Mouse (Mus musculus): ENCODE measurements at regions not wholly inside any gene's neighbourhood (a gene's known extent, or its start where the extent isn't known, plus 50 kb on each side); places are given as distances from the start of the nearest gene placed in this dataset.
"Not testable (repeated sequence)": the region's sequence is repeated elsewhere in the genome, so short reads cannot be mapped to it uniquely, and the experiment has no call there.

DNA sequence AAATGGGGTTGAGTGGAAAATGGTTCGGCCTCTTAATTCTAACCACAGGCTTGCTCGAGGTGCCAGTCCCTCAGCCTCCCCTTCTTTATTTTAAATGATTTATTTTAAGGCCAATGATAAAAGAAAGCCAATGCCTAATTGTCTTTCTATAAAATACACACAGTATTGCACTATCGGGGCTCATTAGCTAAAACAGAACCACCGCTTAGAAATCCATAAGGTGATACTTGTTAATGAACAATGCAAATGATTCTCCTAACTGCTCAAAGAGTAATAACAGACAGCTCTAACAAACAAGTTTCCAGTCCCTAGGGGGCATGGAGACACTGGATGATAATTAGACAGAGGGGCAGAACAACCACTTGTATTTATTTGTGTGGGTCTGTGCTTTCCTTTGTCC lies 58.8 kb downstream of the Emx2 start:
- no peak for DNase-seq (ENCODE audit: low spot score)

DNA sequence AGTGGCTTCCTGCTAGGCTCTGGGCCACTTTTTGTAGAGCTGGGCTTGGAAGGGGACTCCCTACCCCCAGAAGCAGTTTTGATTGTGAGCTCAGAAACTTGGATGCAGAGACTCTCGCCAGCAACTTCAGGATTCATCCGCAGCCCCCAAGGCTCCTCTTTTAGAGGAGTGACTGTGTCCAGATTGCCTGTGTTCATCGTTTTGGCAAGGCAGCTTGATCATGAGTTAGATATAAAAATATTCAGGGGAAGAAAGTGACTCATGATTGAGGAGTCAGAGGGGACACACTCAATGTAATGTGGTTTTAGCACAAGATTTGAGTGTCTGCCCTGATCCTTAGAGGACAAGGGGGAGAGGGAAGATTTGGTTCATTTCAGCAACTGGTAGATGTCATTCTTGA lies 61.0 kb downstream of the Emx2 start:
- no peak for DNase-seq (ENCODE audit: low spot score)

DNA sequence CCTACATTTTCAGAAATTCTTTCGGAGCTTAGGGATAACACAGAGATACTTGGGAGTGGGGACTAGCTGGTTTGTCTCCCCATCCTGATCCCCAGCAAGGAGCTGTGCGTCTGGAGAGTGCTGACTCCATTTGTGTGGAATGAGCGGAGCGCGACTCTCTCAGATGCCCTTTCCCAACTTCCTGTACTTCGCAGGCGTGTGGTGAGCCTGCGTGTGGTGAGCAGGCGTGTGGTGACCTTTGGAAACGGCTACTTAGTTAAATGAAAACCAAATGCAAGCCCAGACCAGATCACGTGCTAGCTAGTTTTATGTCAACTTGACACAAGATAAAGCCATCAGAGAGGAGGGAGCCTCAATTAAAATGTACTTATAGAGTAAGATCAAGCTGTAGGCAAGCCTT lies 64.0 kb downstream of the Emx2 start:
- DNase-seq (ENCODE audit: low spot score): no peak

DNA sequence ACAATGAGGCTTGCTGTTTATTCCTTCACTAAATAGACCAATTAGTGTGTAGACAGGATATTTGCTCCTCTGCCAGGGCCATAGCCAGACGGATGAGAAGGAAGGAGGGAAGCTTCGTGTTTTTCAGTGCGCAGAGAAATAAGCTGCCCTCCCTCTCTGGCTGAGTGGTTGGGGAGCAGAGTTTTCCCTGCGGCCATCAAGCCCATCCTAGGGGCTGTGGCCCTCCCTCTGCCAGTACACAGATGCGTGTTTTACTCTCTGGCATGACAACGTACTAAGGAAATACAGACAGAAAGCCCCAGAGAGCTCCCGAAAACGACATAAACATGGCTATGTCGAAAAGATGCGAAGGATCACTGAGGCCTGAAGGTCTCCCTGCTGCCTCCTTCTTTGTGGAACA lies 65.2 kb downstream of the Emx2 start:
- no peak for DNase-seq (ENCODE audit: low spot score)

DNA sequence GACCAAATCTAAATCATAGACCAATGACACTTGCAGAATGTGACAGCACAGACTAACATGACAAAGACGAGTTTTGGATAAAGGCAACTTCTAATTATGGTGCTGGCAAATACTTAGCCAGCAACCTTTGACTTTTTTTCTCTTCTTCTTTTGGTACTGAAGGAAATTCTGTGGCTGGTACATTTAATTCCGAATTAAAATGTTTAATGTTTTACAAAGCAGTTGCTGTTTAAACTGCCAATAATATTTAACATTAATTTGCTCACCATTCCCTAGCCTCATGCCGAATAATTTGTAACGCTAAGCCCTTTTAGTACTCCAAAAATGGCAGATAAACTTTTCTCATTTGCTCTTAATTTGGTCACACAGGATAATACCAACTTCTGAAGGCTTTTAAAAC lies 105.9 kb downstream of the Emx2 start:
- DNase-seq (ENCODE audit: low spot score): no peak

DNA sequence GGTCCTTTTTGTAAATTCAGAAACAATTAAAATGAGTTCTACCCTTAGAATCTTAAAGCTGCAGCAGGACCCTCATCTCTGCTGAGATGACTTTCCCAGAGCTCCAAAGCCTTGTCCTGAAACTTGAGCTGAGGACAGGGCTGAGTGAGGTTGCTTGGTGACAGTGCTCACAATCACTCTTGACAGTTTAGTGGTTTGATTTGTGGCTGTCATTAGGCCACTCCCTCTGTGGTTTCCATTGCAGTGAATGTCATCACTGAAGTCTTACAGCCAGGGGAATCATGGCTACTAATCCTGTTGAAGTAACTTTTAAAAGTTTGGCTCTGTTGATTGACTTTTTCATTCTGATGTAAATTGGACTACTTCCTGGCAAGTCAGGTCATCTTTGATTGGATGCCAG lies 110.7 kb downstream of the Emx2 start:
- no peak for DNase-seq (ENCODE audit: low spot score)

DNA sequence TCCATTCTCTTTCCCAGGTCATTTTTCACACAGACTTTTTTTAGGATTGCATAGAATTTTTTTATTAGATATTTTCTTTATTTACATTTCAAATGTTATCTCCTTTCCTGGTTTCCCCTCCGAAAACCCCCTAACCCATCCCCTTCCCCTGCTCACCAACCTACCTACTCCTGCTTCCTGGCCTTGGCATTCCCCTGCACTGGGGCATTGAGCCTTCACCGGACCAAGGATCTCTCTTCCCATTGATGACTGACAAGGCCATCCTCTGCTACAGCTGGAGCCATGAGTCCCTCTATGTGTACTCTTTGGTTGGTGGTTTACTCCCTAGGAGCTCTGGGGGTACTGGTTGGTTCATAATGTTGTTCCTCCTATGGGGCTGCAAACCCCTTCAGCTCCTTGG lies 111.4 kb downstream of the Emx2 start:
- not testable (repeated sequence) for DNase-seq (ENCODE audit: low spot score)

DNA sequence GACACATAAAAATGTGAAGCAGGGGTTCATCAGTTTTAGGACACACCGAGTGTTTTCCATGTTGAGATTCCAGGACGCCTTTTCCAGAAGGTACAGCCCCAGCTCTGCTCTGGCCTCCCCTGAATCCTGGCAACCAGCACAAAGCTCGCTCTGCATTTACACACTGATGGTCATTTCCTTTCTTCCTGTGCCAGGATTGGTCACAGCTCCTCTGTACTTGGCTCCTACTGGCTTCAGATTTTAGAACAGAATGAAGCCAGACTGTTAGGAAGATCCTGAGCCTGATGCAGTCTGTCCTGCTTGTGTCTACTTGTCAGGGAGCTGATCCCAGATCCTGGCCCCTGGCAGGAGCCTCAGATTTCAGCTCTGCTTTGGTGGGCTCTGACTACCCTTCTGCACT lies 116.2 kb downstream of the Emx2 start:
- DNase-seq (ENCODE audit: low spot score): no peak

DNA sequence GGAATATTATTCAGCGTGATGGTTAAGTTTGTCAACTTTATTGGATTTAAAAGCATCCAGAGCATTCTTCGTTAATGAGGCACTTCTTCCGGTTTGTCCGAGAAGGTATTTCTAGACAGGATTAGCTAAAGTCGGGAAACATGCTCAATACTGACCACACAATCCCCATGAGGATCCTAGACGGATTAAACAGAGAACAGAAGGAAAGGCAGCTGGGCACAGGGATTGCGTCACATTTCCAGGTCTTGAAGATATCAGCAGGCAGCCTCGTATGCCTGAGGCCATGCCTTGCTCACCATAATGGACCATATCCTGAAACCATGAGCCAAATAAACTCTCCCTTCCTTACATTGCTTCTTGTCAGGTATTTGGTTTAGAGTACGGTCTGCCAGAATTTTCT lies 119.7 kb downstream of the Emx2 start:
- no peak for DNase-seq (ENCODE audit: low spot score)

DNA sequence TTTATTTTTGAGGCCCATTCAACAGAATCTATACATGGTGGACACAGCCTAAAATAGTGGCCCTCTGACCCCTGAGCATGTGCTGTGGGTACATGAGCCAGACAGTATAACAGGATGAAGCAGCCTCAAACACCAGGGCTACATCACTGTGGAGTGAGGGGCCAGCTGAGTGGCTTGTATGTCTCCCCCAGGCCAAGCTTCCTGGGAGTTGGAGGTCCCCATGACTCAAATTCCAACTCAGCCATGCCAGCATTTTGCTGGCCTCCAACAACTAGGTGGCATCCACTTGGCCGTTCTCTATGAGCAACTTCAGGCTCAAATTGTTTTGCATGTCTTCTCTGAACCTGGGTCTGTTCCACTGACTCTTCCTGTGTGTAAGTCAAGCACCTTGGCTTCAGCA lies 121.5 kb downstream of the Emx2 start:
- no peak for DNase-seq (ENCODE audit: low spot score)

DNA sequence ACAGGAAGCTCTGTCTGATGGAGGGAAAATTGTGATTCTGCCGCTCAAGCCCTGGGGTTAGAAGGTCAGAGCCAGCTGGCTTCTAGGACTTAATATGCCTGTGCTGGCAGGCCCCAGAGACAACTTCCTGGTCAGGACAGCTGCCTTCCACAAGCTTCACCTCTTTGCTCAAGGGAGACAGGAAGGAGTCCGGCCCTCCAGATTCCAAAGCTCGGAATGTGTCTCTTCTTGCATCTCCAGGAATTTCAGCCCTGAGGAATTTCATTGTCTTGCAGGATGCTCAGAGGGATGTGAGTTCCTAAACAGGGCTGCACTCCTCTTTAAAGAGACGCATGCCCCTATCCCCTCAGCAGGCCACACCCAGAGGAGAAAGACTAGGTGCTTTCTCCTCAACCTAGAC lies 127.7 kb downstream of the Emx2 start:
- no peak for DNase-seq (ENCODE audit: low spot score)

DNA sequence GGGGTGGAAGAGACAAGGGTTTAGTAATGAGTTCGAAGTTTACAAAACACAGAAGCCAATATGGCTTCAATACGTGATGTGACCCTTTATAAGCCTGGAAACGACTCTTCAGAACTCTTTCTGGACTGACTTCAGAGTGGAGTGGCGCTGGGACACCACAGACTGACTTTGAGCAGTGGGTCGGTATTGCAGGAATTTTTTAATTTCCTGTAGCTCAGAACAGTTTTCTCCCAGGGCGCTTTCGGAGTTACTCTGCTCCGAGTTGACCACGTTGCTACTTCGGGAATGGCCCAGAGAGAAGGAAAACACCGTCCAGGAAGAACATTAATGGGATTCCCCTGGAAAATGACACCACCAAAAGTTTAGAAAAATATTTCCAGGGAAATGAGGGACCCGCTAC lies 129.1 kb downstream of the Emx2 start:
- no peak for DNase-seq (ENCODE audit: low spot score)

DNA sequence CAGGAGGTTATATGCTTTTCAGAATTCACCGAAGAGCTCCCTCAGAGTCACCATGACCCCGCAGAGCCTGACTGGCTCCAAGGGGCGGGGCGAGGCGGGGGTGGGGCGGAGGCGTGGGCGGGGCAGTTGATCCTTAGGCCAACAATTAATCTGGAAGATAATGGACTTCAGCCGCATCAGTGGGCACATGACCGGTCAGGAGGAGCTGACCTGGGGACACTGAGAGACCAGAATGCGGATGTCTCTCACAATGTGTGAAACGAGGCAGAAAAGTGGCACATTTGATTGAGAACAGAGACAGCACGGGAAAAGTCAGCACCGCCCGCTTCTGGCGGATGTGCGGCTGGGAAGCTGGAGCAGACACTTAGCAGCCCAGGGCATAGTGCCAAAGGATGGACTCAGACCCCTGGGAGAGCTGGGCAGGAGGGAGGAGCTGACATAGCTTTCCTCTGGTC lies 129.9 kb downstream of the Emx2 start:
- DNase-seq (ENCODE audit: low spot score): peak; percentile 31

DNA sequence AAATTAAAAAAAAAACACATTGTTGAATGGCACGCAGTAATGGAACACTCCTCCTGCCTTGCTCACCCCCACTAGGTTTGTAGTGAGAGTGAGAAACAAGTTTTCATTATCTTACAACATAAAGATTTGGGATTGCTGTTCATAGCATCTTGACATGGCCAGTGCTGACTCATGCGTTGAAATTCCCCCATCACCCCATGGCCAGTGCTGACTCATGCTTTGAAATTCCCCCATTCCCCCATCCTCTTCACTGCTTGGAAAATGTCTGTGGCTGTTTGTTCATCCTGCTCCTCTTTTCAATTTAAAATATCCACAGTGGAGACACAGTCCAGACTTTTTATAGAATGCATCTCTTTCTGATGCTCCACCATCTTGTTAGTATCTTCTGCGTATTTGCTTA lies 131.8 kb downstream of the Emx2 start:
- DNase-seq (ENCODE audit: low spot score): no peak

DNA sequence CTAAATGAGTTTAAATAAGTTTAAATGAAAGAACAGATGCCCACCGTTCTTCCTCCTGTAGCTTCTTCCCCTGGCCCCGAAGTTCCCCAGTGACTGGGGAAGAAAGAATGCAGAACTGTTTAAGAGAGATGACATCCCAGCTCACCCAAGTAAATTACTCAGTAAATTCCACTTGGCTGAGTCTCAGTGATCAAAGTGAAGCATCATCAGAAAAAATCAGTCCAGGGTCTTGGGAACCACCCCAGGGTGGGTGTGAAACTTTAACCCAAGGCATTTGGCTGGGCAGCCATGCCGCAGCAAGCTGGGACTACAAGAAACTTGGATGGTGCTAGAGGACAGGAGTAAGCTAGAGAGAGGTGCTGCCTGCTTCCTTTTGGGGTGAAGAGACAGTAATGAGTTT lies 133.9 kb downstream of the Emx2 start:
- no peak for DNase-seq (ENCODE audit: low spot score)

DNA sequence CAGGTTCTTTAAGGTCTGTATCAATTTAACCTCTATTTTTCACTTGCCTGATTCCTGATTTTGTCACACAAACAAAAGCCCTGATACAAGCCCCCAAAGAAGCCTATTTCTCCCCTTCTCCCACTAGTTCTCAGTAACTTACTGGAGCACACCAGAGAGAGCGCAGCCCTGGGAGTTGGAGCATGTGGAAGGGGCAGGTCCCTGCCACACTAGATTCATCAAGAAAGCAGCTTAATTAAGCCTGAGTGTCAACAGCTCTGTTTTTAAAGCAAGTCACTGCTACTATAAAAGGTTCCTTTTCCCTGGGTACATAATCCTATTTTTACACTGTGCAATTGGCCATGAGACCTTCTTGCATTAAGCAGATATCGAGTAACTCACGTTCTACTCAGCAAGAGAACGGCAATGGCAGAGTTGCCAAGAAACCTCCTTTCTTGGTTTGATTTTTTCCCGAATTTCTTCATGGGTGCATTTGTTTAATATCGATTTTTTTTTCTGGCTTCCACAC lies 166.2 kb downstream of the Emx2 start:
- no peak for DNase-seq (ENCODE audit: low spot score)

DNA sequence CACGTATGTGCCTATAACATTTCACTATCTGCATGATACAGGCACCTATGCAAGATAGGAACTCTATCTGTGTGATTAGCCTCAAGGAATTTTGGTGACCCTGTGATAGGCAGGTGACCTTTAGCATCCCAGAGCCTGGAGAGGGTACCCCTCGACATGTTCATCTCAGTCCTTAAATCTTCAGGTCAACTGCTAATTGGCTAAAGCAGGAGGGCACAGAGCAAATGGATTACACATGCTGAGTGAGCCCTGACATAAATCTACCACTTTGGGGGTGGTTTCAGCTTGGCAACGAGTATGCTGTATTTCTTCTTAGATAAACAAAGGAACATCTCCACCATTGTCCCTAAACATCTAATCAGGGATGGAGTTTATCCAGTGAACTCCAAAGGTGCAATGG lies 169.5 kb downstream of the Emx2 start:
- no peak for DNase-seq (ENCODE audit: low spot score)

DNA sequence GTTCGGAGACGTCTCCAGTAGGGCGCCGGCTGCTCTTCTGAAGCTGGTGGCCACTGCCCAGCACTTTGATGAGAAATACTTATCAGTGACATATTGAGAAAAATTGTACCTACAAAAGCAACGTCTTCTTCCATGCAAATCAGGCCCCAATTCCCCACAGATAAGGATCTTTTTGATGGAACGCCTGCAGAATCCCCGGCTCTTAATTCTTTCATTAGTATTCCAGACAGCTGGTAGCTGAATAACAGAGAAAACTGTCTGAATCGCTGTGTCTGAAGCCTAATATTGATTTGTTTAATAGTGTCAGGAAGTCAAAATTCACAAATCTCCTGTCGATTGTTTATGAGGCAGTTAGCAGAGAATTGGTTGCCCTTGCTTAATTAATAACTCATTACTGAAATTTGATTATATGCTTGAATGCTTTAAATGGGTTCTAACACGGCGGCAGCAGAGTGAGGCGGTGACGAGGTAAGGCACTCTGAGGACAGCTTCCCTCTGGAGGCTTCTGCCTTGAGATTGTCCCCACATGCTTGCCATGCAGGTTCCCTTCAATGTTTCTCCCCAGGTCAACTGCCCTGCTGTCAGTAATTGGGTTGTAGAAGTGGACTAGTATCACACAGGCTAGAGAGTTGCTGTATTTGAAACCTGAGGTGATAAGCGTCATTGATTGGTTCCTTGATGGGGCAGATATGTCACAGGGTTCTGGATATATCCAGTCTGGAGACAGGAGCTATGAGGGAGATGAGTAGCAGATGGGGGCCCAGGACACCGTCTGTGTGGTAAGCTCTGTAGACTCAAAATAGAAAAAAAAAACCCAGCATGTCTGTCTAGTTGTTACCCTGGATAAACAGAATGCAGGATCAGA lies 170.4 kb downstream of the Emx2 start:
- DNase-seq (ENCODE audit: low spot score): no peak

DNA sequence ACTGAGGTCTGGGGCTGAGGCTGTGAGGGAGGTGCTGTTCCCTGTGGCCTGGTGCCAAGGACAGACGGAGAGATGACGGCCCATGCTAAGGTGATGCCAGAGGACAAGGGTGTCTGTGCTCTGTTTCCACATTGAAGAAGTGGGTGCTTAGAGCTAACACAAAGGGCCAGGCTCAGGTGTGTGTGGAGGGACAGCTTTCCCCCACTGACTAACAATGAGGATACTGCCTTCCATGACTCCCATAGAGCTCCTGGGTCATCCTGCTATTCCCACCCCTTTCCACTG lies 170.9 kb downstream of the Emx2 start:
- no peak for DNase-seq (ENCODE audit: low spot score)

DNA sequence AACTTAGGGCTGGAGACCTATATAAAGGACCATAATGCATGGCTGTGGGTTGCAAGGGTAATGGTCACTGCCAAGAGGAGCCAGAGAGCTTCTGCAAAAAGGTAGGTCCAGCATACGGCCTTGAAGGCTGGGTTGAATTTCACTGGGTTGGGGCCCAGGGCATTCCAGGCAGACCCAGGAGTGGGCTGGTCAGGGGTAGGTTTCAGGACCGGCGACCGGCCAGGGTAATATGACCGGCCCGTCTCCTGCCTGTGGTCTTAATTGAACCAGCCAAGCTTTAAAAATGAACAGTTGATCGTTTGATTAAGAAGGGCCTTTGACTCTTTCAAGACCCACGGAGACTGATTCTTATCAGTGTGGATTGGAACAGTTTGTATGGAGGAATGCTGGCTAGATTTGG lies 171.9 kb downstream of the Emx2 start:
- DNase-seq (ENCODE audit: low spot score): no peak

DNA sequence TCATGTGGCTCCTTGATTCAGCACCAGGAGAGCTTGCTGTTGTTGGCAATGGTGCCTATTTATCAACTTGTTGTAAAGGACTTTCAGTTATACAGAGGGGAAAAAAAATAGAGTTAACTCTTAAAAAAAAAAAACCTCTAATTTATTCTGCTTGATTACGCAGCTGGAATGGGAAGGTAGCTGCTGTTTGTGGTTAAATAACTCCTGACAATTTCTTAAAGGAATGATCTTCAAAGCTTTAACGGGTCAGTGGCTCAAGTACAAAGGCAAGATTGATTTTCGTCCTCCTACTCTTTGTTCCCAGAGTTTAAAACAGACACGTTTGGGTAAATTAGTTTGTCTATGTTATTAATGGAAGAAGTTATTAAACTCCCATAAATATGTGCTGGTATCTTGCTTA lies 172.5 kb downstream of the Emx2 start:
- DNase-seq (ENCODE audit: low spot score): no peak

DNA sequence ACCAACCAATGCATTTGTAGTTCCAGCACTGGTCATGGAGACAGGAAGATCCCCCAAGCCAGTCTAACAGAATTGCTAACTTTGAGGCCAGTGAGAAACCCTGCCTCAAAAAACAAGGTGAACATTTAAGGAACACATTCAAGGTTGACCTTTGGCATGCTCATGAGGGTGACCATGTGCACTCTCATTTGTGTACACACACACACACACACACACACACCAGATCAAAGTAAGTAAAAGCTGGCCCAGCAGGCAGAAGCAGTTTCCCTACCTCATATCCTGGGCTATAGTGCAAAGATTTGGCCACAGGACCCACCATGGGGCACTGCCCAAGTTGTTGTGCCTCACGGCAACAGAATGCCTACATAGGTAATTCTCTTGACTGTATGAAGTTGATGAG lies 173.4 kb downstream of the Emx2 start:
- DNase-seq (ENCODE audit: low spot score): no peak

DNA sequence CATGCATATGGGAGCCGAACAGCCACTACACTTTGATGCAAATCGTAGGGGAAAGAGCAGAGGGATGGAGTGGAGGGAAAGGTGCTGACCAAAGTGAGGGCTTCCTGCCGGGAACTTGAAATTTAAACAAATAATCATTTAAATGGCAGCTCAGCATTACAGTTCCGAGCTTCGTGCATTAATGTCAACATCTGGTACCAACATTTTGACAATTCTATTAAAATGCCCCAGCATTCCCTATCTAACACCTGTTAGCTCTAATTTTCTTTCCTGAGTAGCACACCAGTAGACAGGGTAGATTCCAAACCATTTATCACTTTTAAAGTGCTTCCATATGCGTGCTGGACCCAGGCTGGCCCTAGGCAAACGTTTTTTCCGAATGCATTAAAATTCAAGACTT lies 178.1 kb downstream of the Emx2 start:
- no peak for DNase-seq (ENCODE audit: low spot score)

DNA sequence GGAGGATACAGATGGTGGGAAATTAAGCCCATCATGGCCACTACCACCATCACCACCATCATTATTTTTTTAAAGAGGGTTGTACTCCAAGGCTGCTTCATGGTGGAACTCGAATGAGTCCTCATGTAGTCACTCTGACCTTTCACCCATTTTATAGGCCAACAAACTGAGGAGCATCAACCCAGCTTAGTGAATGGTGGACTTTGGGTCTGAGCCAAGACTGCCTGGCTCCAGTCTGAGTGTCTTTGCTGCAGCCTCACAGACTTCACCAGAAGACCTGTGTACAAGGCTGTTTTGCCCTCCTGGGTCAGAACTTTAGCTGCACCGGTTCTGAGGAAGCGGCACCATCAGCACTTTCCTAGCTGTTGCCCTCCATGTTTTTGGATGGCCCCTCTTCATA lies 184.4 kb downstream of the Emx2 start:
- no peak for DNase-seq (ENCODE audit: low spot score)

Data from ovary, postnatal 10 days (tissue).